Mouse (Mus musculus): ENCODE data around the gene Aoc1. TPM values are rescaled to one million over a fixed set of nuclear protein-coding genes. Genes with fewer than 3 reads are reported as not detected.
"Not testable (repeated sequence)": the region's sequence is repeated elsewhere in the genome, so short reads cannot be mapped to it uniquely, and the experiment has no call there.

Gene Aoc1
- polyA plus RNA-seq, 1 experiment from 2014 or later = not detected

GRCm38 (mm10) chr6:48894938-48895818 is 22.5 kb downstream of the Aoc1 start:
- WGBS = 87% methylated on average over 8 of the region's 8 CpGs
- ATAC-seq (ENCODE audit: insufficient number of reproducible peaks, insufficient read depth, low FRiP score, low TSS enrichment) = no peak
- Histone ChIP-seq H3K9me3 (no peaks in the 10 kb centered on the region), H3K36me3 (no peaks in the 10 kb centered on the region), H3K4me3 (no peak overlapping the region), H3K4me1 (no peaks in the 10 kb centered on the region), H3K4me2 (replicated peaks) (no peak overlapping the region), H3K27me3 (no peaks in the 10 kb centered on the region), H3K27ac (no peak overlapping the region), H3K9ac (no peak overlapping the region)

GRCm38 (mm10) chr6:48895941-48896340 is 23.2 kb downstream of the Aoc1 start:
- ATAC-seq (ENCODE audit: insufficient number of reproducible peaks, insufficient read depth, low FRiP score, low TSS enrichment) = no peak
- WGBS = 85% methylated on average over 5 of the region's 5 CpGs
- Histone ChIP-seq H3K27ac (no peak overlapping the region), H3K4me2 (replicated peaks) (no peak overlapping the region), H3K36me3 (no peaks in the 10 kb centered on the region), H3K4me1 (no peaks in the 10 kb centered on the region), H3K4me3 (no peak overlapping the region), H3K9ac (no peak overlapping the region), H3K9me3 (no peaks in the 10 kb centered on the region), H3K27me3 (no peaks in the 10 kb centered on the region)

- H3K27ac ChIP-seq = no peak overlapping the region
- no peak overlapping the region for H3K4me3 ChIP-seq
- H3K9me3 ChIP-seq = no peaks in the 10 kb centered on the region
- no peak overlapping the region for H3K9ac ChIP-seq
- no peak overlapping the region for H3K4me2 ChIP-seq (replicated peaks)
- WGBS = 84% methylated on average over 5 of the region's 5 CpGs
- H3K36me3 ChIP-seq = no peaks in the 10 kb centered on the region
- no peak for ATAC-seq (ENCODE audit: insufficient number of reproducible peaks, insufficient read depth, low FRiP score, low TSS enrichment)
- no peaks in the 10 kb centered on the region for H3K27me3 ChIP-seq
- no peaks in the 10 kb centered on the region for H3K4me1 ChIP-seq
Observed at GRCm38 (mm10) chr6:48896956-48897355, 24.3 kb downstream of the Aoc1 start.

GRCm38 (mm10) chr6:48901316-48901715 is 28.6 kb downstream of the Aoc1 start:
- H3K4me3 ChIP-seq; H3K27me3 ChIP-seq; H3K9me3 ChIP-seq; H3K9ac ChIP-seq; H3K4me1 ChIP-seq; H3K4me2 ChIP-seq (replicated peaks); H3K36me3 ChIP-seq; H3K27ac ChIP-seq; ATAC-seq (ENCODE audit: insufficient number of reproducible peaks, insufficient read depth, low FRiP score, low TSS enrichment): not testable (repeated sequence)
- WGBS = 94% methylated on average over 11 of the region's 11 CpGs

- 85% methylated on average over 17 of the region's 17 CpGs for WGBS
- Histone ChIP-seq H3K36me3 (no peaks in the 10 kb centered on the region), H3K27me3 (no peaks in the 10 kb centered on the region), H3K9ac (no peak overlapping the region), H3K27ac (no peak overlapping the region), H3K4me3 (no peak overlapping the region), H3K4me1 (no peaks in the 10 kb centered on the region), H3K4me2 (replicated peaks) (no peak overlapping the region), H3K9me3 (no peaks in the 10 kb centered on the region)
- no peak for ATAC-seq (ENCODE audit: insufficient number of reproducible peaks, insufficient read depth, low FRiP score, low TSS enrichment)
Observed at GRCm38 (mm10) chr6:48902511-48903406, 30.1 kb downstream of the Aoc1 start.

GRCm38 (mm10) chr6:48903437-48903836 is 30.7 kb downstream of the Aoc1 start:
- no peaks in the 10 kb centered on the region for H3K36me3 ChIP-seq
- H3K9me3 ChIP-seq = no peaks in the 10 kb centered on the region
- H3K4me3 ChIP-seq = no peak overlapping the region
- no peak overlapping the region for H3K4me2 ChIP-seq (replicated peaks)
- no peaks in the 10 kb centered on the region for H3K4me1 ChIP-seq
- no peak for ATAC-seq (ENCODE audit: insufficient number of reproducible peaks, insufficient read depth, low FRiP score, low TSS enrichment)
- H3K27ac ChIP-seq = no peak overlapping the region
- H3K9ac ChIP-seq = no peak overlapping the region
- H3K27me3 ChIP-seq = no peaks in the 10 kb centered on the region
- 73% methylated on average over 4 of the region's 4 CpGs for WGBS

GRCm38 (mm10) chr6:48905606-48906005 is 32.9 kb downstream of the Aoc1 start:
- H3K9ac ChIP-seq = no peak overlapping the region
- H3K27me3 ChIP-seq = no peaks in the 10 kb centered on the region
- ATAC-seq (ENCODE audit: insufficient number of reproducible peaks, insufficient read depth, low FRiP score, low TSS enrichment) = no peak
- no peak overlapping the region for H3K4me3 ChIP-seq
- no peaks in the 10 kb centered on the region for H3K36me3 ChIP-seq
- no peaks in the 10 kb centered on the region for H3K4me1 ChIP-seq
- WGBS = 95% methylated on average over 13 of the region's 13 CpGs
- H3K4me2 ChIP-seq (replicated peaks) = no peak overlapping the region
- no peak overlapping the region for H3K27ac ChIP-seq
- no peaks in the 10 kb centered on the region for H3K9me3 ChIP-seq

- H3K9ac ChIP-seq = no peak overlapping the region
- no peak for ATAC-seq (ENCODE audit: insufficient number of reproducible peaks, insufficient read depth, low FRiP score, low TSS enrichment)
- no peaks in the 10 kb centered on the region for H3K4me1 ChIP-seq
- H3K9me3 ChIP-seq = no peaks in the 10 kb centered on the region
- no peak overlapping the region for H3K4me2 ChIP-seq (replicated peaks)
- H3K36me3 ChIP-seq = no peaks in the 10 kb centered on the region
- H3K27me3 ChIP-seq = no peaks in the 10 kb centered on the region
- H3K4me3 ChIP-seq = no peak overlapping the region
- 94% methylated on average over 14 of the region's 14 CpGs for WGBS
- H3K27ac ChIP-seq = no peak overlapping the region
Observed at GRCm38 (mm10) chr6:48906371-48906770, 33.7 kb downstream of the Aoc1 start.

- Histone ChIP-seq H3K4me1 (no peaks in the 10 kb centered on the region), H3K27ac (no peak overlapping the region), H3K36me3 (no peaks in the 10 kb centered on the region), H3K9ac (no peak overlapping the region), H3K4me2 (replicated peaks) (no peak overlapping the region), H3K4me3 (no peak overlapping the region), H3K9me3 (no peaks in the 10 kb centered on the region), H3K27me3 (no peaks in the 10 kb centered on the region)
- no peak for ATAC-seq (ENCODE audit: insufficient number of reproducible peaks, insufficient read depth, low FRiP score, low TSS enrichment)
- 77% methylated on average over 1 of the region's 1 CpGs for WGBS
Observed at GRCm38 (mm10) chr6:48909229-48909628, 36.5 kb downstream of the Aoc1 start.

- WGBS = 42% methylated on average over 3 of the region's 3 CpGs
Observed at GRCm38 (mm10) chr6:48912033-48912432, 39.3 kb downstream of the Aoc1 start.

GRCm38 (mm10) chr6:48913587-48913986 is 40.9 kb downstream of the Aoc1 start:
- Histone ChIP-seq H3K27ac (no peak overlapping the region), H3K36me3 (no peaks in the 10 kb centered on the region), H3K27me3 (no peaks in the 10 kb centered on the region), H3K4me3 (no peak overlapping the region), H3K4me2 (replicated peaks) (no peak overlapping the region), H3K9ac (no peak overlapping the region), H3K4me1 (no peaks in the 10 kb centered on the region), H3K9me3 (no peaks in the 10 kb centered on the region)
- 94% methylated on average over 2 of the region's 2 CpGs for WGBS
- ATAC-seq (ENCODE audit: insufficient number of reproducible peaks, insufficient read depth, low FRiP score, low TSS enrichment) = no peak

More at GRCm38 (mm10) chr6:48912033-48912432, 39.3 kb downstream of the Aoc1 start:
- ATAC-seq (ENCODE audit: insufficient number of reproducible peaks, insufficient read depth, low FRiP score, low TSS enrichment) = no peak
- no peak overlapping the region for H3K4me2 ChIP-seq (replicated peaks)
- H3K27me3 ChIP-seq = no peaks in the 10 kb centered on the region
- no peaks in the 10 kb centered on the region for H3K4me1 ChIP-seq
- no peaks in the 10 kb centered on the region for H3K36me3 ChIP-seq
- H3K9me3 ChIP-seq = no peaks in the 10 kb centered on the region
- no peak overlapping the region for H3K4me3 ChIP-seq
- no peak overlapping the region for H3K27ac ChIP-seq
- H3K9ac ChIP-seq = no peak overlapping the region

- Histone ChIP-seq H3K9ac (no peak within 1 kb of the TSS), H3K4me2 (replicated peaks) (no peak within 1 kb of the TSS), H3K27me3 (no peaks in the 10 kb centered on the region), H3K36me3 (no peaks in the 10 kb centered on the region), H3K27ac (no peak within 1 kb of the TSS), H3K4me3 (no peak within 1 kb of the TSS), H3K4me1 (no peaks in the 10 kb centered on the region), H3K9me3 (no peaks in the 10 kb centered on the region)
- ATAC-seq (ENCODE audit: insufficient number of reproducible peaks, insufficient read depth, low FRiP score, low TSS enrichment) = no peak
- WGBS = 88% methylated on average over 5 of the region's 5 CpGs
Observed at GRCm38 (mm10) chr6:48929595-48929994, 56.9 kb downstream of the Aoc1 start, which contains the start of gene 1600015I10Rik. Gene 1600015I10Rik, plus strand, starts transcription at chr6:48929895.
